Comparison of ENCODE assay signal across 8 mouse cellular contexts in the genomic region with DNA sequence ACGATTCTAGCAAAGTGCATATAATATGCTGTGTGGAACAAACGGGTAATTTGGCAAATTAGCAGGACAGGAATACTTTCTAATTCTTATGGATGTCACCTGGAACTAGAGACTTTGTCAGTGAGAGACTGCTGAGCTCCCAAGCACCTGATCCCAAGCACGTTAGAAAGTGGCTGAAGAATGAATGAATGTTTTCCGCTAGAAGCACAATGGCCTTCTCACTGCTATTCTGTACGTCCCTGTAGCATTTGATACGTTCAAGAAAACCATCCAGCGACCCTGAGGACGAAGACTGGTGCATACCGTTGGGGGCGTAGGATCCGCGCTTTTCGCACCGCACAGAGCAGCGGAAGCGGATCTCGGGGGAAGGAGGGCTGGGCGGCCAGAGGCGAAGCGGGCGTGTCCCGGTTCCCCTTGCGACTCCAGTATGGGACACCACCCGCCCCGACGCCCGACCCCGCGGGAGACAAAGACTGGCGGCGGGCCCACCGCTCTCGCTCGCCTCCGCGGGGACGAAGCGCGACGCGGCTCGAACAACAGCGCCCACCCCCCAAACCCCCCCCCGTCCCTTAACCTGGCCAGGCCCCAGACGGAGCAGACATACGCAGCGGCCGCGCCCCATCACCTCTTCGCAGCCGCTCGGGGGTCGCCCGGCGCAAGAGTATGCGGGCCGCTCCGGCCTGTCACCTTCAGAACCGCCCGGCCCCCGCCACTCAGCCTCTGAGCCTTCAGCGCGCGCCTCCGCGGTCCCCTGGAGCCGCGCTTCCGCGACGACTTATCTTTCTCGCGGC. TPM values are rescaled to one million over a fixed set of nuclear protein-coding genes. Genes with fewer than 3 reads are reported as not detected.
DNase-seq lines count a peak whose midpoint lies in the region; TF ChIP-seq lines count a peak whose summit lies in the region.

No protein-coding gene starts in this region.

- H3K4me1 ChIP-seq in ES-Bruce4 (ENCODE audit: control insufficient read depth, insufficient read depth, low read length) = peaks cover 7% of the 10 kb centered on the region
- H3K4me1 ChIP-seq in erythroblast, embryonic 14.5 days (ENCODE audit: control insufficient read depth) = peaks cover 63% of the 10 kb centered on the region

- TF ChIP-seq POLR2A in ES-Bruce4 (IDR thresholded peaks at IDR 0.05; ENCODE audit: insufficient read depth, low read length) = no peak

- H3K9ac ChIP-seq in ES-Bruce4 (ENCODE audit: low read depth, poor library complexity, severe bottlenecking) = peak overlapping the region; percentile 88

- DNase-seq in adrenal gland, postnatal 36 days = peak; percentile 39 to 62
- DNase-seq in heart, postnatal 10 days = peak; percentile 61 to 69
- DNase-seq in left cerebral cortex, postnatal 10 days (ENCODE audit: extremely low spot score in 1 of 2, low spot score in 2 of 2) = peak; percentile 31 to 83
- DNase-seq in right cerebral cortex, postnatal 25 days = peak; percentile 38
- no peak for DNase-seq in frontal cortex, postnatal 25 days (ENCODE audit: low spot score in 2 of 2)

- H3K27ac ChIP-seq in ES-Bruce4 (ENCODE audit: insufficient read depth, low read length) (no peak overlapping the region), macrophage (no peak overlapping the region)

- H3K27me3 ChIP-seq in ES-Bruce4 (ENCODE audit: control insufficient read depth, insufficient read depth, low read length, poor library complexity, severe bottlenecking) = no peaks in the 10 kb centered on the region
- H3K27me3 ChIP-seq in erythroblast, embryonic 14.5 days (ENCODE audit: control insufficient read depth) = no peaks in the 10 kb centered on the region

- no peak for TF ChIP-seq CTCF in ES-Bruce4 (IDR thresholded peaks at IDR 0.05; ENCODE audit: low read depth, low read length)

- no peaks in the 10 kb centered on the region for H3K36me3 ChIP-seq in ES-Bruce4 (ENCODE audit: control insufficient read depth, insufficient read depth, low read length, poor library complexity, severe bottlenecking)
- peaks cover 47% of the 10 kb centered on the region for H3K36me3 ChIP-seq in erythroblast, embryonic 14.5 days (ENCODE audit: control insufficient read depth)
- no peaks in the 10 kb centered on the region for H3K36me3 ChIP-seq in macrophage (ENCODE audit: inconsistent target)

- H3K4me3 ChIP-seq in ES-Bruce4 (ENCODE audit: low read depth, low read length) (peak overlapping the region; percentile 69), macrophage (ENCODE audit: inconsistent target) (peak overlapping the region; percentile 37)
- H3K4me3 ChIP-seq in erythroblast, embryonic 14.5 days (replicated peaks) = peak overlapping the region; percentile 86

- intact Hi-C loops in heart, postnatal 10 days (cut with DNase I) = loop anchor here (5.0 kb wide), 1 partner anchor 127 kb away; the partner anchor contains the start of gene Med26
- intact Hi-C loops in left cerebral cortex, postnatal 10 days (cut with DNase I) = no loop called here

- under 1% methylated on average over 71 of the region's 73 CpGs for WGBS in macrophage (ENCODE audit: missing documents)

- H3K79me2 ChIP-seq in macrophage (ENCODE audit: inconsistent target) = peaks cover 50% of the 10 kb centered on the region

- TF ChIP-seq EP300 in ES-Bruce4 (IDR thresholded peaks at IDR 0.05; ENCODE audit: insufficient read depth, low read depth, low read length) = no peak

- no peaks in the 10 kb centered on the region for H3K9me3 ChIP-seq in ES-Bruce4 (replicated peaks; ENCODE audit: control insufficient read depth, insufficient read depth, low read length, poor library complexity, severe bottlenecking)
- no peaks in the 10 kb centered on the region for H3K9me3 ChIP-seq in erythroblast, embryonic 14.5 days (ENCODE audit: control insufficient read depth, low read length)

RNA-seq across cellular contexts. Expression of gene Eps15l1, which starts 0.5 kb away (rescaled TPM):
- polyA plus RNA-seq in ES-Bruce4 (2011; ENCODE audit: insufficient read depth, insufficient read length, low read depth, missing spikeins) = 89.5 and 90.9 TPM in 2 replicates
- total RNA-seq in adrenal gland, postnatal 36 days (2021) = 10 to 100 TPM; 38.6 to 52.6 TPM
- 3.2 and 4.0 TPM in 2 replicates for polyA plus RNA-seq in erythroblast, embryonic 14.5 days (2012)
- total RNA-seq in heart, postnatal 10 days (2021) = 10 to 100 TPM; 49.9 to 52.4 TPM
- 10 to 100 TPM; 69.6 to 72.0 TPM for total RNA-seq in left cerebral cortex, postnatal 10 days (2021)
- 100 to 1,000 TPM; 166 to 291 (median 240) TPM for total RNA-seq in macrophage (2018; cell fraction: chromatin; rRNA removed)
- 10 to 100 TPM; 32.2 to 49.8 (median 40.3) TPM for total RNA-seq in macrophage (2018; cell fraction: cytosol; rRNA removed)
- 100 to 1,000 TPM in 23 of 26 experiments, 10 to 100 TPM in 3; 89.3 to 211 (median 139) TPM for total RNA-seq in macrophage (2018; cell fraction: nucleus; rRNA removed)
- 36.4 to 53.4 TPM (median 39.6 TPM) in 3 replicates for polyA plus RNA-seq in macrophage (2018)

RNA-seq across cellular contexts. Expression of gene Calr3, which starts 22.9 kb away (rescaled TPM):
- polyA plus RNA-seq in ES-Bruce4 (2011; ENCODE audit: insufficient read depth, insufficient read length, low read depth, missing spikeins) = 2.9 and 3.3 TPM in 2 replicates
- total RNA-seq in adrenal gland, postnatal 36 days (2021) = 1 to 10 TPM; 3.7 to 4.3 TPM
- not detected in 2 replicates for polyA plus RNA-seq in erythroblast, embryonic 14.5 days (2012)
- total RNA-seq in heart, postnatal 10 days (2021) = 1 to 10 TPM; 4.3 to 4.7 TPM
- 1 to 10 TPM in 1 of 2 experiments, under 1 TPM in 1; 0.88 to 1.0 TPM for total RNA-seq in left cerebral cortex, postnatal 10 days (2021)
- total RNA-seq in macrophage (2018; cell fraction: chromatin; rRNA removed) = under 1 TPM in 4 of 26 experiments, not detected in 22; 0.32 to 0.55 (median 0.41) TPM
- under 1 TPM; 0.08 to 0.86 (median 0.40) TPM for total RNA-seq in macrophage (2018; cell fraction: cytosol; rRNA removed)
- total RNA-seq in macrophage (2018; cell fraction: nucleus; rRNA removed) = under 1 TPM in 11 of 26 experiments, not detected in 15; 0.26 to 0.89 (median 0.48) TPM
- 0.50 to 0.60 TPM (median 0.58 TPM) in 3 replicates for polyA plus RNA-seq in macrophage (2018)

RNA-seq across cellular contexts. Expression of gene 1700030K09Rik, which starts 22.9 kb away (rescaled TPM):
- polyA plus RNA-seq in ES-Bruce4 (2011; ENCODE audit: insufficient read depth, insufficient read length, low read depth, missing spikeins) (5.8 and 6.9 TPM in 2 replicates), macrophage (2018) (2.4 to 5.8 TPM (median 3.0 TPM) in 3 replicates)
- 1 to 10 TPM; 7.1 to 8.1 TPM for total RNA-seq in adrenal gland, postnatal 36 days (2021)
- polyA plus RNA-seq in erythroblast, embryonic 14.5 days (2012) = 0.05 and 0.08 TPM in 2 replicates
- 1 to 10 TPM; 4.6 to 5.4 TPM for total RNA-seq in heart, postnatal 10 days (2021)
- total RNA-seq in left cerebral cortex, postnatal 10 days (2021) = 10 to 100 TPM; 12.8 to 13.6 TPM
- 10 to 100 TPM in 13 of 26 experiments, 1 to 10 TPM in 13; 1.3 to 34.9 (median 10.7) TPM for total RNA-seq in macrophage (2018; cell fraction: chromatin; rRNA removed)
- total RNA-seq in macrophage (2018; cell fraction: cytosol; rRNA removed) = 1 to 10 TPM in 25 of 26 experiments, under 1 TPM in 1; 0.72 to 4.6 (median 3.3) TPM
- total RNA-seq in macrophage (2018; cell fraction: nucleus; rRNA removed) = 10 to 100 TPM in 7 of 26 experiments, 1 to 10 TPM in 18, under 1 TPM in 1; 0.85 to 16.1 (median 5.2) TPM

RNA-seq across cellular contexts. Expression of gene Cherp, which starts 54.3 kb away (rescaled TPM):
- 106 TPM in 2 replicates for polyA plus RNA-seq in ES-Bruce4 (2011; ENCODE audit: insufficient read depth, insufficient read length, low read depth, missing spikeins)
- total RNA-seq in adrenal gland, postnatal 36 days (2021) = 10 to 100 TPM; 57.3 to 63.1 TPM
- polyA plus RNA-seq in erythroblast, embryonic 14.5 days (2012) = 13.3 and 16.8 TPM in 2 replicates
- total RNA-seq in heart, postnatal 10 days (2021) = 10 to 100 TPM; 45.9 to 55.4 TPM
- total RNA-seq in left cerebral cortex, postnatal 10 days (2021) = 10 to 100 TPM; 66.5 to 72.0 TPM
- total RNA-seq in macrophage (2018; cell fraction: chromatin; rRNA removed) = 100 to 1,000 TPM in 15 of 26 experiments, 10 to 100 TPM in 11; 65.8 to 152 (median 105) TPM
- total RNA-seq in macrophage (2018; cell fraction: cytosol; rRNA removed) = 10 to 100 TPM; 34.5 to 54.3 (median 46.3) TPM
- 100 to 1,000 TPM in 2 of 26 experiments, 10 to 100 TPM in 24; 40.4 to 118 (median 65.8) TPM for total RNA-seq in macrophage (2018; cell fraction: nucleus; rRNA removed)
- polyA plus RNA-seq in macrophage (2018) = 41.2 to 67.1 TPM (median 44.9 TPM) in 3 replicates

Comparison
In these comparisons a context has a peak if more than half of its experiments do, and no peak if none do; other contexts are left out.
1. DNase-seq: peak in adrenal gland, postnatal 36 days (2 of 2), heart, postnatal 10 days (2 of 2), left cerebral cortex, postnatal 10 days (2 of 2) and right cerebral cortex, postnatal 25 days (single experiment); none in frontal cortex, postnatal 25 days (0 of 2).
2. Peak in every context shown above with its lines, with median percentiles within 50 percentile points of each other: H3K4me3 ChIP-seq.